Mouse (Mus musculus): ENCODE measurements around the gene Tmed4. TPM values are rescaled to one million over a fixed set of nuclear protein-coding genes. Genes with fewer than 3 reads are reported as not detected.
"Not testable (repeated sequence)": the region's sequence is repeated elsewhere in the genome, so short reads cannot be mapped to it uniquely, and the experiment has no call there.

Tmed4 gene
- polyA plus RNA-seq, 1 experiment: 33.8 TPM

GRCm38 (mm10) chr11:6276466-6276865, 1.8 kb upstream of the Tmed4 start:
- Histone ChIP-seq H3K27me3 (replicated peaks) (no peaks in the 10 kb centered on the region), H3K9me3 (peaks cover 15% of the 10 kb centered on the region), H3K4me3 (replicated peaks) (no peak overlapping the region), H3K4me1 (peaks cover 29% of the 10 kb centered on the region), H3K36me3 (replicated peaks; ENCODE audit: low read length) (peaks cover 15% of the 10 kb centered on the region)
- TF ChIP-seq GATA1 (IDR thresholded peaks at IDR 0.05; ENCODE audit: borderline replicate concordance, low read length) (no peak), FLI1 (IDR thresholded peaks at IDR 0.05; ENCODE audit: low read length) (no peak)

GRCm38 (mm10) chr11:6275094-6275484, 419 bp upstream of the Tmed4 start:
- Histone ChIP-seq H3K27me3 (replicated peaks) (no peaks in the 10 kb centered on the region), H3K36me3 (replicated peaks; ENCODE audit: low read length) (peaks cover 26% of the 10 kb centered on the region), H3K9me3 (peaks cover 5% of the 10 kb centered on the region), H3K4me1 (peaks cover 29% of the 10 kb centered on the region), H3K4me3 (replicated peaks) (peak overlapping the region; percentile 96)
- TF ChIP-seq GATA1 (IDR thresholded peaks at IDR 0.05; ENCODE audit: borderline replicate concordance, low read length) (no peak), FLI1 (IDR thresholded peaks at IDR 0.05; ENCODE audit: low read length) (no peak)

GRCm38 (mm10) chr11:6273607-6274006, 1.1 kb downstream of the Tmed4 start:
- TF ChIP-seq GATA1 (IDR thresholded peaks at IDR 0.05; ENCODE audit: borderline replicate concordance, low read length) (no peak), FLI1 (IDR thresholded peaks at IDR 0.05; ENCODE audit: low read length) (no peak)
- H3K4me1 ChIP-seq: peaks cover 33% of the 10 kb centered on the region
- no peaks in the 10 kb centered on the region for H3K9me3 ChIP-seq
- H3K27me3 ChIP-seq (replicated peaks): no peaks in the 10 kb centered on the region
- H3K36me3 ChIP-seq (replicated peaks; ENCODE audit: low read length): peaks cover 27% of the 10 kb centered on the region
- peak overlapping the region; percentile 96 for H3K4me3 ChIP-seq (replicated peaks)

- Histone ChIP-seq H3K27me3 (replicated peaks) (no peaks in the 10 kb centered on the region), H3K9me3 (no peaks in the 10 kb centered on the region), H3K36me3 (replicated peaks; ENCODE audit: low read length) (peaks cover 62% of the 10 kb centered on the region), H3K4me1 (peaks cover 40% of the 10 kb centered on the region), H3K4me3 (replicated peaks) (peak within 1 kb of the TSS; percentile 100)
- TF ChIP-seq FLI1 (IDR thresholded peaks at IDR 0.05; ENCODE audit: low read length): peak; percentile 33; the same call in 1 of the 2 replicates
- peak; percentile 92 for TF ChIP-seq GATA1 (IDR thresholded peaks at IDR 0.05; ENCODE audit: borderline replicate concordance, low read length)
Measured at GRCm38 (mm10) chr11:6267320-6268254, 7.1 kb downstream of the Tmed4 start, which contains the start of gene Ddx56. Gene Ddx56 (minus strand): TSS chr11:6267772.

GRCm38 (mm10) chr11:6266621-6267020, 8.0 kb downstream of the Tmed4 start:
- Histone ChIP-seq H3K27me3 (replicated peaks) (no peaks in the 10 kb centered on the region), H3K9me3 (no peaks in the 10 kb centered on the region), H3K4me1 (peaks cover 40% of the 10 kb centered on the region), H3K36me3 (replicated peaks; ENCODE audit: low read length) (peaks cover 65% of the 10 kb centered on the region), H3K4me3 (replicated peaks) (peak overlapping the region; percentile 100)
- TF ChIP-seq FLI1 (IDR thresholded peaks at IDR 0.05; ENCODE audit: low read length) (no peak), GATA1 (IDR thresholded peaks at IDR 0.05; ENCODE audit: borderline replicate concordance, low read length) (no peak)

- peaks cover 35% of the 10 kb centered on the region for H3K4me1 ChIP-seq
- H3K36me3 ChIP-seq (replicated peaks; ENCODE audit: low read length): peaks cover 100% of the 10 kb centered on the region
Measured at GRCm38 (mm10) chr11:6261434-6262082, 13.1 kb downstream of the Tmed4 start.

GRCm38 (mm10) chr11:6259413-6259812, 15.3 kb downstream of the Tmed4 start:
- no peaks in the 10 kb centered on the region for H3K27me3 ChIP-seq (replicated peaks)
- peaks cover 80% of the 10 kb centered on the region for H3K36me3 ChIP-seq (replicated peaks; ENCODE audit: low read length)

More at GRCm38 (mm10) chr11:6261434-6262082, 13.1 kb downstream of the Tmed4 start:
- no peak overlapping the region for H3K4me3 ChIP-seq (replicated peaks)
- TF ChIP-seq FLI1 (IDR thresholded peaks at IDR 0.05; ENCODE audit: low read length): no peak
- TF ChIP-seq GATA1 (IDR thresholded peaks at IDR 0.05; ENCODE audit: borderline replicate concordance, low read length): no peak
- no peaks in the 10 kb centered on the region for H3K9me3 ChIP-seq
- H3K27me3 ChIP-seq (replicated peaks): no peaks in the 10 kb centered on the region

GRCm38 (mm10) chr11:6256490-6257072, 18.1 kb downstream of the Tmed4 start:
- Histone ChIP-seq H3K9me3 (no peaks in the 10 kb centered on the region), H3K4me3 (replicated peaks) (no peak overlapping the region), H3K4me1 (peaks cover 17% of the 10 kb centered on the region), H3K36me3 (replicated peaks; ENCODE audit: low read length) (peaks cover 52% of the 10 kb centered on the region), H3K27me3 (replicated peaks) (peaks cover 8% of the 10 kb centered on the region)
- TF ChIP-seq FLI1 (IDR thresholded peaks at IDR 0.05; ENCODE audit: low read length) (no peak), GATA1 (IDR thresholded peaks at IDR 0.05; ENCODE audit: borderline replicate concordance, low read length) (no peak)

More at GRCm38 (mm10) chr11:6259413-6259812, 15.3 kb downstream of the Tmed4 start:
- Histone ChIP-seq H3K4me3 (replicated peaks) (no peak overlapping the region), H3K9me3 (no peaks in the 10 kb centered on the region), H3K4me1 (peaks cover 21% of the 10 kb centered on the region)
- no peak for TF ChIP-seq FLI1 (IDR thresholded peaks at IDR 0.05; ENCODE audit: low read length)
- no peak for TF ChIP-seq GATA1 (IDR thresholded peaks at IDR 0.05; ENCODE audit: borderline replicate concordance, low read length)

GRCm38 (mm10) chr11:6254602-6255001, 20.1 kb downstream of the Tmed4 start:
- H3K4me1 ChIP-seq; H3K4me3 ChIP-seq (replicated peaks); H3K9me3 ChIP-seq: not testable (repeated sequence)
- peaks cover 32% of the 10 kb centered on the region for H3K36me3 ChIP-seq (replicated peaks; ENCODE audit: low read length)
- peaks cover 12% of the 10 kb centered on the region for H3K27me3 ChIP-seq (replicated peaks)

All from megakaryocyte, embryonic 14.5 days (primary cell).